Mouse (Mus musculus) embryonic fibroblast, embryonic 13.5 days (primary cell): ENCODE results near the gene Serpina3b.

Experiments used
- CTCF ChIP-seq: IDR thresholded peaks from 2 replicates; pipeline ENCODE4 v1.5.1; 2011; ENCODE audit warnings: mild to moderate bottlenecking, control low read depth, low read length, moderate library complexity, borderline replicate concordance; ENCODE audit not compliant: insufficient read depth
- POLR2A ChIP-seq: IDR thresholded peaks from 2 replicates; pipeline ENCODE4 v1.6.1; 2011; ENCODE audit warnings: low read depth, mild to moderate bottlenecking, control low read depth, low read length, moderate library complexity

GRCm38 (mm10) chr12:104175636-104176035 is 47.8 kb downstream of the Serpina3b start:
- TF ChIP-seq POLR2A (no peak), CTCF (no peak)
